Mouse (Mus musculus) heart, postnatal 0 days (tissue): Measurements from ENCODE around the gene Sox1.

Source experiments
- CTCF ChIP-seq: IDR thresholded peaks from 2 replicates; pipeline ENCODE4 v1.5.1; 2016; ENCODE audit warnings: antibody characterized with exemption, control low read depth, low read depth
- EP300 ChIP-seq: IDR thresholded peaks from 2 replicates; pipeline ENCODE4 v1.6.1; 2016; ENCODE audit warnings: antibody characterized with exemption, low read depth

- TF ChIP-seq CTCF = no peak
- no peak for TF ChIP-seq EP300
These were observed 10.9 kb upstream of the Sox1 start for GRCm38 (mm10) chr8:12383979-12384890.
